Mouse (Mus musculus) forebrain, embryonic 11.5 days (tissue): ENCODE measurements around the gene Cox5a. TPM values are rescaled to one million over a fixed set of nuclear protein-coding genes. Genes with fewer than 3 reads are reported as not detected.

Experiments
- ATAC-seq: fragments of 200-750 bp; cut with Nextera tagmentation; replicated peaks from 2 replicates; pipeline ENCODE4 v1.8.0; 2017; ENCODE audit warnings: moderate TSS enrichment; ENCODE audit not compliant: low FRiP score
- DNase-seq: peaks from one replicate; pipeline ENCODE4 v3.0.0-alpha.2; 2017; ENCODE audit warnings: low spot score
- H3K27ac ChIP-seq: fragments of 300-500 bp; sonication (generic); 2 replicates; pipeline ENCODE4 v1.5.1; 2014; ENCODE audit warnings: low read depth, low read length
- H3K27me3 ChIP-seq: fragments of 300-500 bp; sonication (generic); 2 replicates; pipeline ENCODE4 v1.6.1; 2014; ENCODE audit warnings: mild to moderate bottlenecking, low read length, mixed read lengths; ENCODE audit not compliant: control insufficient read depth, insufficient read depth
- H3K36me3 ChIP-seq: fragments of 300-500 bp; sonication (generic); 2 replicates; pipeline ENCODE4 v1.6.1; 2014; ENCODE audit warnings: mild to moderate bottlenecking, low read length, moderate library complexity, mixed read lengths; ENCODE audit not compliant: control insufficient read depth, insufficient read depth
- H3K4me1 ChIP-seq: fragments of 300-500 bp; sonication (generic); replicated peaks from 2 replicates; pipeline ENCODE4 v1.6.1; 2014; ENCODE audit warnings: low read length, mixed read lengths; ENCODE audit not compliant: control insufficient read depth, insufficient read depth
- H3K4me2 ChIP-seq: fragments of 300-500 bp; sonication (generic); 2 replicates; pipeline ENCODE4 v1.6.1; 2014; ENCODE audit warnings: low read depth, mild to moderate bottlenecking, low read length, moderate library complexity, mixed read lengths; ENCODE audit not compliant: severe bottlenecking
- H3K4me3 ChIP-seq: fragments of 300-500 bp; sonication (generic); 2 replicates; pipeline ENCODE4 v1.5.1; 2014; ENCODE audit warnings: low read depth, low read length
- H3K9ac ChIP-seq: fragments of 300-500 bp; sonication (generic); 2 replicates; pipeline ENCODE4 v1.6.1; 2014; ENCODE audit warnings: low read length
- H3K9me3 ChIP-seq: fragments of 300-500 bp; sonication (generic); 2 replicates; pipeline ENCODE4 v1.6.1; 2016; ENCODE audit warnings: low read length, mixed read lengths; ENCODE audit not compliant: control insufficient read depth
- WGBS: fragments of 180-500 bp; shearing (Covaris S2); extraction: QIAGEN DNeasy Blood & Tissue Kit; methylation state at CpG from one replicate; pipeline ENCODE4 v1.1.7; 2014; 5-methylcytosine and 5-hydroxymethylcytosine counted together
- polyA plus RNA-seq: library from polyadenylated mRNA; unstranded; fragments of >200 nt; fragmentation: Nextera tagmentation; extraction: Ambion mirVana; gene quantifications from 2 replicates; pipeline ENCODE4 v1.2.1, GENCODE M21; 2014

Cox5a gene
- polyA plus RNA-seq, 1 experiment from 2014 or later = 624 TPM

- Histone ChIP-seq H3K9ac (no peak overlapping the region), H3K9me3 (no peaks in the 10 kb centered on the region), H3K27ac (no peak overlapping the region), H3K4me3 (no peak overlapping the region), H3K4me2 (no peak overlapping the region), H3K27me3 (no peaks in the 10 kb centered on the region), H3K4me1 (peaks cover 6% of the 10 kb centered on the region; the same call in 1 of the 2 replicates), H3K36me3 (peaks cover 6% of the 10 kb centered on the region; the same call in 1 of the 2 replicates)
- DNase-seq = no peak
- ATAC-seq = no peak
- 97% methylated on average over 4 of the region's 4 CpGs for WGBS
These were observed 28.1 kb downstream of the Cox5a start for GRCm38 (mm10) chr9:57549186-57549585.

- ATAC-seq (no peak), DNase-seq (no peak)
- H3K27me3 ChIP-seq = no peaks in the 10 kb centered on the region
- H3K9me3 ChIP-seq = no peaks in the 10 kb centered on the region
- no peak overlapping the region for H3K4me3 ChIP-seq
- peaks cover 1% of the 10 kb centered on the region; the same call in 1 of the 2 replicates for H3K36me3 ChIP-seq
- no peak overlapping the region for H3K27ac ChIP-seq
- H3K4me2 ChIP-seq = no peak overlapping the region
- peaks cover 6% of the 10 kb centered on the region; the same call in 1 of the 2 replicates for H3K4me1 ChIP-seq
- no peak overlapping the region for H3K9ac ChIP-seq
- WGBS = 86% methylated on average over 11 of the region's 11 CpGs
These were observed 29.2 kb downstream of the Cox5a start for GRCm38 (mm10) chr9:57550126-57550862.

- no peak within 1 kb of the TSS for H3K27ac ChIP-seq
- peak; percentile 46 for ATAC-seq
- WGBS = 1% methylated on average over 28 of the region's 28 CpGs
These were observed 31.2 kb downstream of the Cox5a start, which contains the start of gene Mpi for GRCm38 (mm10) chr9:57552139-57552887. TSS of gene Mpi (minus strand) at chr9:57552763.

GRCm38 (mm10) chr9:57553119-57553518 is 32.0 kb downstream of the Cox5a start:
- ATAC-seq (no peak), DNase-seq (no peak)
- Histone ChIP-seq H3K9ac (no peak overlapping the region), H3K27ac (no peak overlapping the region), H3K9me3 (no peaks in the 10 kb centered on the region), H3K4me1 (peaks cover 6% of the 10 kb centered on the region; the same call in 1 of the 2 replicates), H3K4me2 (no peak overlapping the region), H3K27me3 (no peaks in the 10 kb centered on the region), H3K4me3 (no peak overlapping the region), H3K36me3 (no peaks in the 10 kb centered on the region; the same call in 1 of the 2 replicates)
- 71% methylated on average over 11 of the region's 11 CpGs for whole genome bisulfite sequencing

More at GRCm38 (mm10) chr9:57552139-57552887, 31.2 kb downstream of the Cox5a start, which contains the start of gene Mpi:
- H3K4me2 ChIP-seq = peak within 1 kb of the TSS; percentile 59
- peak within 1 kb of the TSS; percentile 73 for H3K9ac ChIP-seq
- peaks cover 6% of the 10 kb centered on the region; the same call in 1 of the 2 replicates for H3K4me1 ChIP-seq
- H3K36me3 ChIP-seq = no peaks in the 10 kb centered on the region; the same call in 1 of the 2 replicates
- DNase-seq = peak; percentile 83
- H3K27me3 ChIP-seq = no peaks in the 10 kb centered on the region
- H3K4me3 ChIP-seq = peak within 1 kb of the TSS; percentile 62
- no peaks in the 10 kb centered on the region for H3K9me3 ChIP-seq

- no peak overlapping the region for H3K27ac ChIP-seq
- peaks cover 6% of the 10 kb centered on the region; the same call in 1 of the 2 replicates for H3K4me1 ChIP-seq
- H3K36me3 ChIP-seq = no peaks in the 10 kb centered on the region
- H3K9me3 ChIP-seq = no peaks in the 10 kb centered on the region
- DNase-seq (no peak), ATAC-seq (no peak)
- H3K9ac ChIP-seq = no peak overlapping the region
- no peak overlapping the region for H3K4me3 ChIP-seq
- WGBS = 38% methylated on average over 3 of the region's 3 CpGs
- no peaks in the 10 kb centered on the region for H3K27me3 ChIP-seq
- no peak overlapping the region for H3K4me2 ChIP-seq
These were observed 33.7 kb downstream of the Cox5a start for GRCm38 (mm10) chr9:57554753-57555152.

GRCm38 (mm10) chr9:57557215-57557614 is 36.1 kb downstream of the Cox5a start:
- DNase-seq = no peak

GRCm38 (mm10) chr9:57558625-57559024 is 37.6 kb downstream of the Cox5a start:
- Histone ChIP-seq H3K27me3 (no peaks in the 10 kb centered on the region), H3K9me3 (no peaks in the 10 kb centered on the region), H3K36me3 (no peaks in the 10 kb centered on the region), H3K4me1 (peaks cover 7% of the 10 kb centered on the region), H3K4me3 (no peak overlapping the region), H3K27ac (no peak overlapping the region), H3K9ac (no peak overlapping the region), H3K4me2 (no peak overlapping the region)
- no peak for DNase-seq
- no peak for ATAC-seq
- 92% methylated on average over 4 of the region's 4 CpGs for WGBS

More at GRCm38 (mm10) chr9:57557215-57557614, 36.1 kb downstream of the Cox5a start:
- Histone ChIP-seq H3K27me3 (no peaks in the 10 kb centered on the region), H3K4me1 (peaks cover 7% of the 10 kb centered on the region), H3K4me3 (no peak overlapping the region), H3K4me2 (no peak overlapping the region), H3K36me3 (no peaks in the 10 kb centered on the region), H3K9ac (no peak overlapping the region), H3K9me3 (no peaks in the 10 kb centered on the region), H3K27ac (no peak overlapping the region)
- ATAC-seq = no peak
- 82% methylated on average over 3 of the region's 3 CpGs for WGBS

GRCm38 (mm10) chr9:57559568-57559967 is 38.5 kb downstream of the Cox5a start:
- Histone ChIP-seq H3K27ac (no peak overlapping the region), H3K36me3 (no peaks in the 10 kb centered on the region), H3K4me2 (no peak overlapping the region), H3K9ac (no peak overlapping the region), H3K9me3 (no peaks in the 10 kb centered on the region), H3K27me3 (no peaks in the 10 kb centered on the region), H3K4me3 (no peak overlapping the region), H3K4me1 (peaks cover 7% of the 10 kb centered on the region)
- 77% methylated on average over 2 of the region's 2 CpGs for WGBS
- ATAC-seq (no peak), DNase-seq (no peak)
